15 mouse cellular contexts compared by ENCODE assay signal in the genomic region with DNA sequence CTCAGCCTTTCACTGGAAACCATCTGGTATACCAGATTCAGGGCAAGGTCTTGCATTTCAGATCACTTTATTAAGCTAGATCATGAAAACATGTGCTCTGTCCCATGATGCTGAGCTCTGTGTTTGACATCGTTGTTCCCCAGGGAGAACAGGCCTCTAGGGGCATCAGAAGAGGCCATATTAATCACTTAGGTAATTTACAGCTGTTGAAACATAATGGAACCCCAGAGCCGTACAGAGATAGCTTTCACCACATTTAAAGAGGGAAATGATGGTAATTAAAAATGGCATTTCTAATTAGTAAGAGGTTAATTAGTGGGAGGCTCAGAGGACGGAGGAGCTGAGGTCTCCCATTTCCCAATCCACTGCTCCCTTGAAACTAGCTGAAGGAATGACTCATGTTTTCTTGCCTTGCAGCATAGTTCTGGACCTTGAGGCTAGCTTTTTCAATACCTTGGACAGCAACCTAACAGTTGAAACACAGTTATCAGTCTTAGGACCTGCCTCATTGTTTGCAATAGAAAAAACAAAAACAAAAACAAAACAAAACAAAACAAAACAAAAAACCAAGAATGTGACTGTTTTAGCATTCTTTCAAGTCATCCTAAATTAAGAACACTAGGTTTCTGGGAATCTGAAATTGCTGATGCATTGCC.
DNase-seq lines count a peak whose midpoint lies in the region; ATAC-seq lines count a peak whose summit lies in the region.
"Had no signal": no experiment of that assay in that cellular context is flagged by ENCODE, and none has a peak within 500 bp of the region (broad histone marks: within the 10 kb centered on the region; RNA-seq: fewer than 3 reads in every experiment).

No protein-coding gene starts in this region.

- no peak overlapping the region for H3K4me2 ChIP-seq in forebrain, embryonic 14.5 days (ENCODE audit: low read length)
- no peak overlapping the region for H3K4me2 ChIP-seq in hindbrain, embryonic 14.5 days (replicated peaks)
- H3K4me2 ChIP-seq in intestine, embryonic 15.5 days (replicated peaks), result no peak overlapping the region
- H3K4me2 ChIP-seq: liver, embryonic 15.5 days had no signal

- ATAC-seq in forebrain, embryonic 14.5 days, result peak; percentile 48; the same call in 1 of the 2 replicates
- ATAC-seq in hindbrain, embryonic 14.5 days (ENCODE audit: low FRiP score), result peak; percentile 60; the same call in 1 of the 2 replicates
- no peak for ATAC-seq in intestine, embryonic 15.5 days
- no peak for ATAC-seq in megakaryocyte-erythroid progenitor cell, adult 5-6 weeks (replicated peaks; ENCODE audit: low FRiP score, low TSS enrichment, poor library complexity, severe bottlenecking)
- ATAC-seq: inflammation-experienced regulatory T-cells, adult 6 months had no signal

- no peaks in the 10 kb centered on the region for H3K27me3 ChIP-seq in forebrain, embryonic 14.5 days (replicated peaks; ENCODE audit: control insufficient read depth, insufficient read depth, low read length)
- H3K27me3 ChIP-seq in forebrain, embryonic 10.5 days (ENCODE audit: poor library complexity, severe bottlenecking), result no peaks in the 10 kb centered on the region
- no peaks in the 10 kb centered on the region for H3K27me3 ChIP-seq in hindbrain, embryonic 14.5 days (ENCODE audit: control insufficient read depth, insufficient read depth, low read length)
- no peaks in the 10 kb centered on the region for H3K27me3 ChIP-seq in intestine, embryonic 15.5 days (replicated peaks)
- H3K27me3 ChIP-seq: liver, embryonic 15.5 days had no signal

- no peak overlapping the region for H3K27ac ChIP-seq in forebrain, embryonic 14.5 days (ENCODE audit: low read depth, low read length)
- no peak overlapping the region for H3K27ac ChIP-seq in forebrain, embryonic 10.5 days
- no peak overlapping the region for H3K27ac ChIP-seq in hindbrain, embryonic 14.5 days
- no peak overlapping the region for H3K27ac ChIP-seq in intestine, embryonic 15.5 days
- H3K27ac ChIP-seq: liver, embryonic 15.5 days; macrophage had no signal

- no peaks in the 10 kb centered on the region for H3K9me3 ChIP-seq in forebrain, embryonic 14.5 days (replicated peaks; ENCODE audit: control insufficient read depth, low read length)
- no peaks in the 10 kb centered on the region for H3K9me3 ChIP-seq in forebrain, embryonic 10.5 days
- no peaks in the 10 kb centered on the region for H3K9me3 ChIP-seq in hindbrain, embryonic 14.5 days (ENCODE audit: control insufficient read depth, low read length)
- no peaks in the 10 kb centered on the region for H3K9me3 ChIP-seq in intestine, embryonic 15.5 days
- H3K9me3 ChIP-seq: liver, embryonic 15.5 days had no signal

- 11% methylated on average over 3 of the region's 3 CpGs for WGBS in forebrain, embryonic 14.5 days
- 54% methylated on average over 3 of the region's 3 CpGs for WGBS in forebrain, embryonic 10.5 days
- 37% methylated on average over 3 of the region's 3 CpGs for WGBS in hindbrain, embryonic 14.5 days
- 68% methylated on average over 3 of the region's 3 CpGs for WGBS in intestine, embryonic 15.5 days

- no peaks in the 10 kb centered on the region for H3K4me1 ChIP-seq in forebrain, embryonic 14.5 days (ENCODE audit: control insufficient read depth, insufficient read depth, low read length)
- H3K4me1 ChIP-seq in forebrain, embryonic 10.5 days, result no peaks in the 10 kb centered on the region
- H3K4me1 ChIP-seq in hindbrain, embryonic 14.5 days (replicated peaks; ENCODE audit: control insufficient read depth, insufficient read depth, low read length), result no peaks in the 10 kb centered on the region
- no peaks in the 10 kb centered on the region for H3K4me1 ChIP-seq in intestine, embryonic 15.5 days (replicated peaks)
- H3K4me1 ChIP-seq: liver, embryonic 15.5 days had no signal

- H3K36me3 ChIP-seq in forebrain, embryonic 14.5 days (ENCODE audit: control insufficient read depth, insufficient read depth, low read length), result no peaks in the 10 kb centered on the region
- H3K36me3 ChIP-seq in forebrain, embryonic 10.5 days (replicated peaks), result no peaks in the 10 kb centered on the region
- H3K36me3 ChIP-seq in hindbrain, embryonic 14.5 days (replicated peaks; ENCODE audit: control insufficient read depth, insufficient read depth), result no peaks in the 10 kb centered on the region
- H3K36me3 ChIP-seq in intestine, embryonic 15.5 days, result no peaks in the 10 kb centered on the region
- H3K36me3 ChIP-seq: liver, embryonic 15.5 days had no signal

- no peak overlapping the region for H3K4me3 ChIP-seq in forebrain, embryonic 14.5 days (ENCODE audit: low read depth, low read length)
- H3K4me3 ChIP-seq in forebrain, embryonic 10.5 days, result no peak overlapping the region
- H3K4me3 ChIP-seq in hindbrain, embryonic 14.5 days (replicated peaks; ENCODE audit: low read length), result no peak overlapping the region
- H3K4me3 ChIP-seq in intestine, embryonic 15.5 days (replicated peaks), result no peak overlapping the region
- H3K4me3 ChIP-seq: liver, embryonic 15.5 days had no signal

- no peak overlapping the region for H3K9ac ChIP-seq in forebrain, embryonic 14.5 days (ENCODE audit: low read length)
- H3K9ac ChIP-seq in hindbrain, embryonic 14.5 days, result no peak overlapping the region
- H3K9ac ChIP-seq in intestine, embryonic 15.5 days, result no peak overlapping the region
- H3K9ac ChIP-seq: liver, embryonic 15.5 days had no signal

- peak; percentile 40 for DNase-seq in forebrain, embryonic 14.5 days (ENCODE audit: low spot score)
- no peak for DNase-seq in forebrain, embryonic 10.5 days (ENCODE audit: extremely low spot score, low spot score)
- DNase-seq in 3T3-L1 (ENCODE audit: low read depth, low spot score), result peak; percentile 25
- DNase-seq in Muller cell, postnatal 12 days (ENCODE audit: inconsistent ontology term), result peak; percentile 23
- peak; percentile 40 for DNase-seq in hindbrain, embryonic 14.5 days (ENCODE audit: low spot score)
- DNase-seq: adrenal gland, postnatal 14 days; cerebellum, adult 9-11 months; heart, adult 11 months; kidney, postnatal 14 days; right cerebral cortex, postnatal 25 days had no signal

Comparison
In these comparisons a context has a peak if more than half of its experiments do, and no peak if none do; other contexts are left out.
1. ATAC-seq: peak in forebrain, embryonic 14.5 days (single experiment) and hindbrain, embryonic 14.5 days (single experiment); none in intestine, embryonic 15.5 days (single experiment) and megakaryocyte-erythroid progenitor cell, adult 5-6 weeks (single experiment).